Mouse (Mus musculus) adrenal gland (tissue): ENCODE data around the gene Klf9.

ENCODE experiments used
- intact Hi-C: fragments of 180-260 bp; cut with DNase I; formaldehyde crosslinking; loops from one replicate; pipeline ENCODE4 v1.15.1; 2025

Gene Klf9

DNA sequence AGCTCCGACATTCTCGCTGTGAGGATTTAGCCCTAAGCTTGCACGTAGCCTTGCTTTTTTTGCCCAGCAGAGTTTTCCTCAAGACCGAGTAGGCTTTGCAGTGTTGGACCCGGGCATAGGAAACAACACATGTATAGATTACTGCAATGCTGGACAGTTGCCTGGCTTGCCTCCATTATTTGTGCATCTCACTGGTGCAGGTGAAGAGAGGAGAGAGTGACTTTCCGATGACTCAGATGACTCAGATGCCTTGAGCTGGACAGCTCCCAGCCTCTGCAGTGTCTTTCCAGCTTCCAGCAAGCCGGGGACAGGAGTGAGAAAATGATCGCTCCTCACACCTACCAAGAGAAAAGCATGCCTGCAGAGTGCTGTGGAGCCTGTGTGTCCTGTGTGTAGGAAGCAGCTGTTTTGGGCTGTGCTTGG is 21.4 kb downstream of the Klf9 start:
- intact Hi-C loops: no loop called here

GRCm38 (mm10) chr19:23162877-23163276 is 21.9 kb downstream of the Klf9 start:
- intact Hi-C loops: no loop called here

DNA sequence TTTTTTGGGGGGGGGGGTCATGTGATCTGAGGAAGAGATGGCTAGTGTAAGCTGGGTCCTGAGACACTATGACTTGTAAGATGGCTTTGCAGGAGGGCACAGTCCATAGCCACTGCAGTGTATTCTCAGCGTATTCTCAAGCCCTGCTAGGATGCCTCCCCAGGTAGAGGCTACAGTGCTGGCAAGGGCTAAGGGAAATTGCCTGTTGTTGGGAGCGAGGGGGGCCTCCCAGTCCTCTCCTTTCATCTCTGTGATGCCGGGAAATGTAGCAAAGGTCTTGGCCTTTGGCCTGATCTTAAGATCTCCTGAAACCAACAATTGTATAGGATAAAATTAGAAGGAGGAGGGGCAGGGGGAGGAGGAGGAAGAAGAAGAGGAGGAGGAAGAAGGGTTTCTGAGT is 22.3 kb downstream of the Klf9 start:
- intact Hi-C loops: no loop called here

- intact Hi-C loops: no loop called here
These were observed 23.7 kb downstream of the Klf9 start for GRCm38 (mm10) chr19:23164651-23165240.

- intact Hi-C loops: no loop called here
These were observed 25.7 kb downstream of the Klf9 start for GRCm38 (mm10) chr19:23166550-23167284.

- intact Hi-C loops: no loop called here
These were observed 28.1 kb downstream of the Klf9 start for GRCm38 (mm10) chr19:23168899-23169658.

DNA sequence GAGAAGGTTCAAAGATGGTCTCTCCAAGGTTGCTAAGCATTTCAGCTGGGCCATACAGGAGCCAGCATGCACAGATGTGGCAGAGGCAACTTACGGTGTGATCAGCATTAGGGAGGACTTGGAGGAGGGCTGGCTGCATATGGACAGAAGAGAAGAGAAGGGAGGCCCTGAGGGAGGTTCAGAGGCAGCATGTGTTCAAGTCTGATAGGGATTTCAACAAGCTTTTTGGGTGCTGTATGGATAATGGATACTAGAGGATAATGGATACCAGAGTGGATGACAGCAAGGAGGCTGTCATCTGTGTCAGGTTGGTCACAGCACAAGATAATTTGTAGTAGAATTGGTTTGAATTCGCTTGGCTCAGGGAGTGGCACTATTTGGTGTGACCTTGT is 28.6 kb downstream of the Klf9 start:
- intact Hi-C loops: no loop called here

DNA sequence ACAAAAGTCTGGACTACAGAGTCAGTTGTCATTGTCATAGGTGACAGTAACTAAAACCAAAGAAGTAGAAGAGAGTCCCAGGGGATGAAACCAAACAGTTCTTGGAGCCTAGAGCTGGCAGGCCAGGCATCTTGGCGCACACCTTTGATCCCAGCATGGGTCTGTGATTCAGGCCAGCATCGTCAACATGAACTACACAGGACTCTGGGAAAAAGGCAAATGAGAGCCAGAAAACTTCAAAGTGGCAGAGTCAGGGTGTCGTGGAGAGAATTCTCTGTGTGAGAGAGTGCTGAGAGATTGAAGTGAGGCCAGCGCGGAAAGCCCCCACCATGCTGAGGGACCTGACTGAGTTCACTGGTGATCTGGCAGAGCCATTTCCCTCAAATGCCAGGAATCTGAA is 29.4 kb downstream of the Klf9 start:
- intact Hi-C loops: no loop called here

GRCm38 (mm10) chr19:23171136-23171535 is 30.1 kb downstream of the Klf9 start:
- intact Hi-C loops: no loop called here

- intact Hi-C loops: no loop called here
These were observed 34.1 kb downstream of the Klf9 start for GRCm38 (mm10) chr19:23175090-23175489.

GRCm38 (mm10) chr19:23175511-23175910 is 34.5 kb downstream of the Klf9 start:
- intact Hi-C loops: no loop called here

DNA sequence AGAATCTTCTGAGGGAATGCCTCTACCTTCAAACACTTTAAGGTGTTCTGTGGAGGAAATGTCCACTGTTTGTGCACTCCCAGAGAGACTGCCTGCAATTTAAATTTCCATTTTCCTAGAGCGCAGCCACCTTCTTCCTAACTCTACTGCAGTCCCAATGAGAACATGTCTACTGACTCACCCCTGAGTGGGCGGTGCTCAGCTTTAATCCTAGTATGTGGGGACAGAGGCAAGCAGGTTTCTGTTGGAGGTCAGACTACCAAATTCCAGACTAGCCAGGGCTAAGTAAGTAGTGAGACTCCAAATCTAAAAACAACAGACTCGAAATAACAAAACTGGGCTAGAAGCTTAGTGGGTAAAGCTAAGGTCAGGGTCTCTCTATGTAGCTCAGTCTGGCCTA is 37.5 kb downstream of the Klf9 start:
- intact Hi-C loops: no loop called here

- intact Hi-C loops: no loop called here
These were observed 42.5 kb downstream of the Klf9 start for GRCm38 (mm10) chr19:23183493-23183892.

DNA sequence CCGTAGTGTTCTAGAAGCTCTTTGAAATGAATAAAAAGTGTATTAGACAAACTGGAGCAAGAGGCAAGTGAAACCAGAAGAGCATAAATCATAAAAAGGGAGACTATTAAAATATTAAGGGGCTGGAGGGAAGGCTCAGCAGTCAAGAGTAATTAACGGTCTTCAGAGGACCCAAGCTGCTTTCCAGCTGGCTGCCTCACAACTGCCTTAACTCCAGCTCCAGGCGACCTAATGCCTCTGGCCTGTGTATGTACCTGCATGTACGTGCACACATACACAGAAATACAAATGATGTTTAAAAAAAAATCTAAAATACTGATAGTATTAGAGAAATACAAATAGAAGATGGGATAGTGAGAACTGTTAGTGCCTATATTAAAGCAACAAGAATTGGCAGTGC is 43.0 kb downstream of the Klf9 start:
- intact Hi-C loops: no loop called here

DNA sequence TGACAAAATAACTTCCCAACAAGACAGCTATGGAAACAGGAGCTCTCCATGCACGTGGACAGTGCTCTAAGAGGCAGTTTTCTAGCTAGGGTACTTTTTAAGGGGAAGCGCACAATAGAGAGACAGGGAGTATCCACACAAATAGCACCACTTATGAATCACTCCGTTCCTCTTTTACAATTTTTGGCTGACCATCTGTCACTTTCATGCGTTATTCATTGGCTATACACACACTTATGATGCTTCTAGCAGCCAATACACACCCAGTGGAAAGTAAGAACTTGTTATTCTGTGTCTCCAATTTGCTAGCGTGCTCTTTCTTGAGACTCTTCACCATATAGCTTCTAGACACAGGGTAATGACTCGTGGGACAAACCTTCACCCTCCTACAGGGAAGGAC is 46.7 kb downstream of the Klf9 start:
- intact Hi-C loops: no loop called here

- intact Hi-C loops: no loop called here
These were observed 48.0 kb downstream of the Klf9 start for GRCm38 (mm10) chr19:23188986-23189385.

DNA sequence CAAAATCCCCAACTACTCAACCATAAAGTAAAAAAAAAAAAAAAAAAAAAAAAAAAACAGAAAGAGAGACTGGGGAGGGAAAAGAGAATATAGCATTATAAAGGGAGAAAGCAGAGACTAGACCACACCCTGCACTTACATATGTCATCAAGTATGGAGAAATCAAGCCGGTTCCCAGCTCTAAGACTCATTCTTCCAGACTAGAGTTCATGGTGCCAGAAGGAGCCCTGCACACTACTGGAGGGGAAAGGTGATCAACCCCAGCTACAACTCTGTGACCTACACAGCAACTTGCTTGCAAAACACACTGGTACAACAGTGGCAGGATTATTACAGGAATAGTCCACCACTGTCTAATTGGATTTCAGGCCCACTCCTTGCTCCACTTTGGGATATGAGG is 48.7 kb downstream of the Klf9 start:
- intact Hi-C loops: no loop called here

GRCm38 (mm10) chr19:23191486-23191885 is 50.5 kb downstream of the Klf9 start:
- intact Hi-C loops: no loop called here

- intact Hi-C loops: no loop called here
These were observed 52.0 kb downstream of the Klf9 start for GRCm38 (mm10) chr19:23193076-23193475.

DNA sequence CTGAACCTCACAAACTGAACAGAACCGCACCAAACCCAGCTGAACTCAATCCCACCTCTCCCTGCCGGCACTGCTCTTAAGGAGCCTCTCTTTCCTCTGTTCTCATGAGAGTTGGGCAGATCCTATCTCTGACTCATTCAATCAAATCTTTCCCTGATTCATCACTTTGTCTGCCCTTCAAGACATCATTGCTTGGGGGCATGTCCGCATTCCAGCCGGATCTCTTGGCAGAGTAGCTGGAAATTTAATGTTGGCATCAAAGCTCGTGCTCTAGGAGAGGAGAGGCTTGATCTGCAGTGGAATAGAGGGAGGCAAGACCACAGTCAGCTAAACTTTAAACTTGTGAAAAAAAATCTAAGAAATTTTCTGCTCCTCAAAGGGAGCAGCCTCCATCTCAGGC is 61.1 kb downstream of the Klf9 start:
- intact Hi-C loops: no loop called here

DNA sequence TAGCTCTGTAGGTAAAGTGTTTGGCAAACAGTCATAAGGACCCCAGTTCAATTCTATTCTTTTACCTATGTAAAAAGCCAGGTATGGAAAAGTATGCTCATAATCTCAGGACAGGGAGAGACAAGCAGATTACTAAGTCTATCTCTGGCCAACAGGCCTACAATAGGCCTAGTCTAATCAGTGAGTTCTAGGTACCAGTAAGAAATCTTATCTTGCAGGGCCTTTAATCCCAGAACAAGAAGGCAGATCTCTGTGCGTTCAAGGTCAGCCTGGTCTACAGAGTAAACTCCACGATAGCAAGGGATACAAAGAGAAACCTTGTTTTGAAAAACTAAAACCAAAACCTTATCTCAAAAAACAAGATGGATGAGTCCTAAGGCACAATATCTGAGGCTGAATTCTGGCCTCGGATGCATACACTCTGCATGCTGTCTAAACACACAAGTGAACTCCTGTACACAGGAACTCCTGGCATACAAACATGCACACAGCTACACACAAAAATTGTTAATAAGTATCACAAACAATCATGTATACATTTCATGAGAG is 62.6 kb downstream of the Klf9 start:
- intact Hi-C loops: no loop called here

- intact Hi-C loops: no loop called here
These were observed 70.3 kb downstream of the Klf9 start for GRCm38 (mm10) chr19:23211325-23211724.
